Mouse (Mus musculus): ENCODE measurements around the gene Kdelr2.

DNA sequence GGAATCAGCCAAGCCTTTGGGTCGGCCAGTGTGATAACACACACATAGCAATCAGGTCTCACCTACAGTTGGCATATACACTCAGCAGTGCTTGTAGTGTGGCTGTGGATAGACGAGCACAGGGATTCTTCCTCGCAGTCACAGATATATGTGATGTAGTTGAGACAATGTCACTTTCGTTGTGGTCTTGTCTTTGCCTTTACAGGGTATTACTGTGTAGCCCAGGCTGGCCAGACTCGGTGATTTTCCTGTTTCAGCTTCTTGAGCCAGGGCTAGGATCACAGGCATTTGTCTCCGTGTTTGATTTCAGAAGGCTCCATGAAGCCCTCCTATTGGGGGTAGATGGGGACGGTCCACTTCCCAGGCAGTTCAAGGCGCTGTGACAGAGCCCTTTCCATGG is 66.0 kb downstream of the Kdelr2 start:
- TF ChIP-seq CTCF (IDR thresholded peaks at IDR 0.05; ENCODE audit: low read depth, low read length) (no peak), POLR2A (IDR thresholded peaks at IDR 0.05; ENCODE audit: extremely low read depth, insufficient read depth, low read length) (no peak)
